Mouse (Mus musculus): ENCODE results near the gene Zfp867.

DNA sequence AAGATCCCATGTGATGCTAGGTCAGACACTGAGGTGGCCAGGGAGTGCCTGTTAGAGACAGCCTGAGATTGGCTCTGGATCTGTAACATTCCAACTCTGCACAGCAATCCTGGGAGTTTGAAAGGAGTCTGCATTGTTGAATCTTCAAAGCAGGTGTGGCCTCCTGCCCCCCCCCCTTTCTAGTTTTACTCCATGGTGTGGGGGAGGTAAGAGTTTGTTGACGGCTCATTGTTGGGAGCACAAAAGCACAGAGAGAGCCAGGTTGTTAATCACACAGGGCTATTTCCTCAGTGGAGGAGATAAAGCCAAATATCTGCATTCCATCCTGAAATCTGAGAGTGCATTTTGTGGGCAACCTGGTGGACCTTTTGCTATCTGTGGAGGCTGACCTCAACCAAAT lies 39.3 kb upstream of the Zfp867 start:
- TF ChIP-seq CTCF (IDR thresholded peaks at IDR 0.05; ENCODE audit: low read depth, low read length) (no peak), POLR2A (IDR thresholded peaks at IDR 0.05; ENCODE audit: extremely low read depth, insufficient read depth, low read length) (no peak)

Measured in liver, adult 2 months (tissue).